Mouse (Mus musculus): Measurements from ENCODE around the gene Apoa2. TPM values are rescaled to one million over a fixed set of nuclear protein-coding genes. Genes with fewer than 3 reads are reported as not detected.
A peak's percentile ranks its signal among the peaks of the same experiment; 100 is the strongest.

Apoa2 gene
- polyA plus RNA-seq, 1 experiment: 7.2 TPM

GRCm38 (mm10) chr1:171203471-171204248 lies 21.2 kb upstream of the Apoa2 start:
- H3K4me1 ChIP-seq (ENCODE audit: control insufficient read depth, insufficient read depth, low read length): no peaks in the 10 kb centered on the region
- no peak for DNase-seq
- TF ChIP-seq CTCF (IDR thresholded peaks at IDR 0.05; ENCODE audit: insufficient read depth, low read length) (no peak), POLR2A (IDR thresholded peaks at IDR 0.05; ENCODE audit: borderline replicate concordance, extremely low read depth, low read depth, low read length) (no peak)
- no peak overlapping the region for H3K4me3 ChIP-seq (replicated peaks; ENCODE audit: extremely low read depth, low read depth, low read length)
- 47% methylated on average over 11 of the region's 11 CpGs for WGBS

- Histone ChIP-seq H3K4me3 (replicated peaks; ENCODE audit: extremely low read depth, low read depth, low read length) (no peak overlapping the region), H3K4me1 (ENCODE audit: control insufficient read depth, insufficient read depth, low read length) (no peaks in the 10 kb centered on the region)
- no peak for TF ChIP-seq CTCF (IDR thresholded peaks at IDR 0.05; ENCODE audit: insufficient read depth, low read length)
- no peak for TF ChIP-seq POLR2A (IDR thresholded peaks at IDR 0.05; ENCODE audit: borderline replicate concordance, extremely low read depth, low read depth, low read length)
- DNase-seq: no peak
- WGBS: 57% methylated on average over 7 of the region's 7 CpGs
These were observed 20.6 kb upstream of the Apoa2 start for GRCm38 (mm10) chr1:171204249-171204644.

DNA sequence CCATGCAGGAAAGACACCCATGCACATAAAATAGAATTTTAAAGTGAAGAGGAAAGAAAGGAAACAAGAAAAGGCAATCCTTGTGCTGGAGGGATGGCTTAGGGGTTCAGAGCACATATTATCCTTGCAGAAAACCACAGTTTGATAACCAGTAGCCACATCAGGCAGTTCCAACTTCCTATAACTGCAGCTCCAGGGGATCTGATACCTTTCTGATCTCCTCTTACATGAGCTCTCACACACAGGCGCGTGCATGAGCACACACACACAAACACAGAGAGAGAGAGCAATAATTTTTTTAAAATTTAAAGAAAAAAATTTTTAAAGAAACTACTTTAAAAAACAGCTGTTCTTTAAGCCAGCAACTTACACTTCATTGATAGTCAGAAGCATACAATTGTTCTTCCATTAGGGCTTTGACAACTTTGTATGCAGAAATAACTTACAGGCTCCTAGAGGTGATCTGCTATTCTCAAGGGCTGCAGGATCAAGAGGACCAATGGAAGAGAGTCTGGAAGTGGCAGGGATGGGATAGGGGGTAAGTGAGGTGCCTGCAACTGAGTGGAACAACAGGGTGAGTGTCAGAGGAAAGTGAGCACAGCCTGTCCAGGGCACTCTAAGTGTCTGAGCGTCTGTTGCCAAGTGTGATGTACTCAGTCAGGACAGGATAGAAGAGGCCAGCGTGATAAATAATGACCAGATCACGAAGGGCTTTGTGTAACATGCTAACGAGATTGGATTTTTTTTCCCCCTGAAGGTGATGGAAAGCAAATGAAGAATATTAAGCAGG lies 19.0 kb upstream of the Apoa2 start:
- WGBS: 73% methylated on average over 6 of the region's 6 CpGs

DNA sequence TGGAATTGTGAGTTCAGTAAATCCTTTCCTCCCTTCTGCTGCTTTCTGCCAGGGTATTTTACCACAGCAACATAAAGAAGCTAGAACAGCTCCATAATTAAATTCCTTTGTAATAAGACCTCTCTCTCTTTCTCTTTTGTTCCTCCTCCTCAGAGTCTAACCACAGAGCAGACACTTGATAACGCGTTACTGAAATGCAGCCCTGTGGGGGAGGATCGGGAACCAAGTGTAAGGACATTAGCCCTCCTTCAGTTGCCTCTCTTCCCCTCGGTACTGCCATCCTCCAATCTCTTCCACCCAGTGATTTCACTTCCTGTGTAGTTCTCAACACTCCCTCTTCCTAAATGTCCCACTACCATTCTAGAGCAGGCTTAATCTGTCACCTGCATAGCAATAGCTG lies 15.4 kb upstream of the Apoa2 start:
- H3K4me3 ChIP-seq (replicated peaks; ENCODE audit: extremely low read depth, low read depth, low read length): no peak overlapping the region
- WGBS: 43% methylated on average over 4 of the region's 4 CpGs
- no peak for TF ChIP-seq CTCF (IDR thresholded peaks at IDR 0.05; ENCODE audit: insufficient read depth, low read length)
- TF ChIP-seq POLR2A (IDR thresholded peaks at IDR 0.05; ENCODE audit: borderline replicate concordance, extremely low read depth, low read depth, low read length): no peak
- H3K4me1 ChIP-seq (ENCODE audit: control insufficient read depth, insufficient read depth, low read length): no peaks in the 10 kb centered on the region
- DNase-seq: no peak

More for the DNA sequence above, 19.0 kb upstream of the Apoa2 start:
- TF ChIP-seq POLR2A (IDR thresholded peaks at IDR 0.05; ENCODE audit: borderline replicate concordance, extremely low read depth, low read depth, low read length) (no peak), CTCF (IDR thresholded peaks at IDR 0.05; ENCODE audit: insufficient read depth, low read length) (no peak)
- no peak for DNase-seq
- Histone ChIP-seq H3K4me1 (ENCODE audit: control insufficient read depth, insufficient read depth, low read length) (no peaks in the 10 kb centered on the region), H3K4me3 (replicated peaks; ENCODE audit: extremely low read depth, low read depth, low read length) (no peak overlapping the region)

DNA sequence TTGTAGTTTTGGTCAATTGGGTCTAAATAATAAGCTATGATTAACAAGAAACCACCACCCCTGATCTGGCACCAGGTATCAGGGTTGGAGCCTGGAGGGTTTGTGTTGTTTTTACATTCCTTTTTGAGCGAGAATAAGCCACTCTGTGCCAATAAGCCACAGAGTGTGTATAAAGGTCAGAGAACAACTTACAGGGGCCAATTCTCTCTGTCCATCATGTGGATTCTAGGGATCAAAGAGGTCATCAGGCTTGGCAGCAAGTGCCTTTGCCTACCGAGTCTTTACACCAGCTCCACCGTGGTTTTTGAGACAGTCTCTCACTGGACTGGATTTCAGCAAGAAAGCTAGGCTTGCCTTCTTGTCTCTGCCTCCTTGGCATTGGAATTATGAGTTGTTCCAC lies 12.0 kb upstream of the Apoa2 start:
- WGBS: 59% methylated on average over 3 of the region's 3 CpGs
- DNase-seq: no peak
- H3K4me3 ChIP-seq (replicated peaks; ENCODE audit: extremely low read depth, low read depth, low read length): no peak overlapping the region
- no peaks in the 10 kb centered on the region for H3K4me1 ChIP-seq (ENCODE audit: control insufficient read depth, insufficient read depth, low read length)
- TF ChIP-seq POLR2A (IDR thresholded peaks at IDR 0.05; ENCODE audit: borderline replicate concordance, extremely low read depth, low read depth, low read length): no peak

DNA sequence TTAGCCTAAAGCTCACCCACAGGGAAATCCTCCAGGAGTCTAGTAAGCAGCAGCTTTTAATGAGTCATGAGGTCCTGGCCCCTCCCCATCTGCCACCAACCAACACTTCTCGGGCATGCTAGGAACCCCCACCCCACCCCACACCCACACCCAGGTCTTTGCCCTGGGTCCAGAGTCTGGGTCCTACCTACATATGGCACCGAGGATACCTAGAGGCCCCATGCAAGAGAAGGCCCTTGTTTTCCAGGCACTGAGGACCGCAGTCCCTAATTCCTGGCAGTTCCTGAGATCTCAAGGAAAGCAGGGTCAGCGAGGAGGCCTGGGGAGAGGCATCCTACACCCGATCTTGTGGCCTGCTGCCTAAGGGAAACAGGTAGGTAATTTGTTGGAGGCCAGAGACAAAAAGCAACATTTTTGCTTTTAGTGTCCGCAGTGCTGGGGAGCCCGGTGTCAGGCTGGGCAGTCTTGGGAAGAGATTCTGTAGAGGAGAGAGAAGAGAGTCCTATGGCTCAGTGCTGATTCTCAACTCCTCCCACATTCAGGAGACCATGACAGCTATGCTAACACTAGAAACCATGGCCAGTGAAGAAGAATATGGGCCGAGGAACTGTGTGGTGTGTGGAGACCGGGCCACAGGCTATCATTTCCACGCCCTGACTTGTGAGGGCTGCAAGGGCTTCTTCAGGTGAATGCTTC lies 10.9 kb upstream of the Apoa2 start, which contains the start of gene Nr1i3:
Gene Nr1i3, plus strand, starts transcription at position 170 of the 696 bp plus-strand sequence.
- H3K4me3 ChIP-seq (replicated peaks; ENCODE audit: extremely low read depth, low read depth, low read length): no peak within 1 kb of the TSS
- no peak for TF ChIP-seq POLR2A (IDR thresholded peaks at IDR 0.05; ENCODE audit: borderline replicate concordance, extremely low read depth, low read depth, low read length)
- TF ChIP-seq CTCF (IDR thresholded peaks at IDR 0.05; ENCODE audit: insufficient read depth, low read length): no peak
- H3K4me1 ChIP-seq (ENCODE audit: control insufficient read depth, insufficient read depth, low read length): no peaks in the 10 kb centered on the region
- WGBS: 72% methylated on average over 10 of the region's 10 CpGs
- no peak for DNase-seq

DNA sequence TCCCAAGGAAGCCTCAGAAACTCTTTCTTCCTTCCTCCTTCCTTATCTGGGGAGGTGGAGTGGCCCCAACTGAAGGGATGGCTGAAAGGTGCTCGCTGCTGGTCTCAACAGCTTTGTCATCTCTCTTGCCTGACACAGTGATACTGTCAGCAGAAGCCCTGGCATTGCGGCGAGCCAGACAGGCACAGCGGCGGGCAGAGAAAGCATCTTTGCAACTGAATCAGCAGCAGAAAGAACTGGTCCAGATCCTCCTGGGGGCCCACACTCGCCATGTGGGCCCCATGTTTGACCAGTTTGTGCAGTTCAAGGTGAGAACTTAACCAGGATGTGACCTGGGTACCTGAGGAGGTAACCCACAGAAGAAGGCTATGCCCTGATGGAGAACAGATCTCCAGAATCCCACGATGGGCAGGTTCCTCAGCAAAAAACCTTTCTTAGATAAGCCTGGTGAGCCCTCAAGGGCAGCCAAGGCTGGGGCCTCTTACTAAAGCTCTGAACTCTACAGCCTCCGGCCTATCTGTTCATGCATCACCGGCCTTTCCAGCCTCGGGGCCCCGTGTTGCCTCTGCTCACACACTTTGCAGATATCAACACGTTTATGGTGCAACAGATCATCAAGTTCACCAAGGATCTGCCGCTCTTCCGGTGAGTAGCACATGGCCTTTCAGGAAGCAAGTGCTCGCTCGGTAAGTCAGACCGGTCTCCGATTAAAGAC lies 8.5 kb upstream of the Apoa2 start:
- TF ChIP-seq CTCF (IDR thresholded peaks at IDR 0.05; ENCODE audit: insufficient read depth, low read length) (no peak), POLR2A (IDR thresholded peaks at IDR 0.05; ENCODE audit: borderline replicate concordance, extremely low read depth, low read depth, low read length) (no peak)
- H3K4me3 ChIP-seq (replicated peaks; ENCODE audit: extremely low read depth, low read depth, low read length): no peak overlapping the region
- no peak for DNase-seq
- H3K4me1 ChIP-seq (ENCODE audit: control insufficient read depth, insufficient read depth, low read length): peaks cover 5% of the 10 kb centered on the region
- WGBS: 84% methylated on average over 18 of the region's 18 CpGs

DNA sequence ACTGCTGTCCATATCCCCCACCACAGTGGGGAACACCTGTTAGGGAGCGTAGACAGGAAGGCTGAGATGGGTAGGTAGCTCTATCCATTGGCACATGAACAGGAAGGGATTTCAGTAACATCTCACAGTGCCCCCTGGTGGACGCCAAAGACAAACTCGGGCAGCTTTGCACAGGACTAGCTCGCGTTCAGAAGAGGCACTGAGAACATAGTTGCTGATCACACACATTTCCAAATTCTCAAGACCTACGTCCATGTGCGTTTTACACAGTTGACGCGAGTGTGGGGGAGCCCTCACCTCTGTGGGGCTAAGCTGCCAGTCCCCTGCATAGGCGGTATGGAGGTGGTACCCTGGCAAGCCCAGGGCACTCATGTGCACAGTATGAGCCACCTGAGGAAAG lies 4.0 kb upstream of the Apoa2 start:
- peaks cover 9% of the 10 kb centered on the region for H3K4me1 ChIP-seq (ENCODE audit: control insufficient read depth, insufficient read depth, low read length)
- peak; percentile 87 for DNase-seq
- no peak overlapping the region for H3K4me3 ChIP-seq (replicated peaks; ENCODE audit: extremely low read depth, low read depth, low read length)
- 6% methylated on average over 10 of the region's 10 CpGs for WGBS
- no peak for TF ChIP-seq POLR2A (IDR thresholded peaks at IDR 0.05; ENCODE audit: borderline replicate concordance, extremely low read depth, low read depth, low read length)
- TF ChIP-seq CTCF (IDR thresholded peaks at IDR 0.05; ENCODE audit: insufficient read depth, low read length): peak; percentile 94
